In genomic region chr14:13236929-13237328, GRCm38 (mm10) we compare ENCODE assay signal across 8 mouse cellular contexts. TPM values are rescaled to one million over a fixed set of nuclear protein-coding genes. Genes with fewer than 3 reads are reported as not detected.
DNase-seq lines count a peak whose midpoint lies in the region.

No protein-coding gene starts in this region.

- DNase-seq in adrenal gland, postnatal 14 days, result peak; percentile 4
- no peak for DNase-seq in adrenal gland, postnatal 4 days (ENCODE audit: low spot score in 2 of 2)
- peak; percentile 10 for DNase-seq in left cerebral cortex, adult 11 months (ENCODE audit: low spot score)
- no peak for DNase-seq in left cerebral cortex, postnatal 4 days
- peak; percentile 2 for DNase-seq in MEL-GATA-1-ER (ENCODE audit: extremely low read depth, low read depth)
- DNase-seq in embryo, embryonic 11.5 days (ENCODE audit: low read depth, low spot score), result peak; percentile 30
- peak; percentile 30 for DNase-seq in mesoderm, embryonic 11.5 days (ENCODE audit: low read depth, low spot score)
- DNase-seq in ovary, postnatal 14 days (ENCODE audit: low spot score), result no peak

- intact Hi-C loops in left cerebral cortex, postnatal 4 days (cut with DNase I), result loop anchor here (5.0 kb wide), 1 partner anchor 660 kb away; no protein-coding TSS in a partner anchor

RNA-seq across cellular contexts. Expression of gene Synpr, which starts 47.7 kb away (rescaled TPM):
- 7.6 and 8.9 TPM in 2 replicates for total RNA-seq in adrenal gland, postnatal 14 days (2021)
- total RNA-seq in adrenal gland, postnatal 4 days (2021), result 1 to 10 TPM; 6.8 to 8.0 TPM
- total RNA-seq in left cerebral cortex, postnatal 4 days (2021), result 10 to 100 TPM; 56.7 to 59.8 TPM

Comparison
In these comparisons a context has a peak if more than half of its experiments do, and no peak if none do; other contexts are left out.
1. DNase-seq: peak in adrenal gland, postnatal 14 days (single experiment), left cerebral cortex, adult 11 months (single experiment), MEL-GATA-1-ER (single experiment), embryo, embryonic 11.5 days (single experiment) and mesoderm, embryonic 11.5 days (single experiment); none in adrenal gland, postnatal 4 days (0 of 2), left cerebral cortex, postnatal 4 days (single experiment) and ovary, postnatal 14 days (single experiment).